In genomic region chr5:91962639-91963440, GRCm38 (mm10) we compare ENCODE assay signal across 8 mouse cellular contexts. TPM values are rescaled to one million over a fixed set of nuclear protein-coding genes. Genes with fewer than 3 reads are reported as not detected.
DNase-seq lines count a peak whose midpoint lies in the region; ATAC-seq and TF ChIP-seq lines count a peak whose summit lies in the region.

TSS of gene Rchy1 (minus strand) at chr5:91963068.

- peak; percentile 86 to 91 for DNase-seq in gastrocnemius, adult 8-10 months (ENCODE audit: low spot score in 2 of 2)
- peak; percentile 71 for DNase-seq in hindlimb bud, embryonic 11.5 days (ENCODE audit: extremely low spot score, low read depth, low spot score)
- DNase-seq in left cerebral cortex, adult 8-10 months (ENCODE audit: low spot score in 2 of 2) = peak; percentile 82 to 93
- DNase-seq in right cerebral cortex, postnatal 10 days (ENCODE audit: low spot score in 2 of 2) = peak; percentile 93 to 96
- peak; percentile 93 for DNase-seq in urinary bladder, postnatal 25 days (ENCODE audit: low spot score)

- peaks cover 36% of the 10 kb centered on the region for H3K36me3 ChIP-seq in megakaryocyte, embryonic 14.5 days (replicated peaks; ENCODE audit: low read length)

- TF ChIP-seq CTCF in cortical plate, adult 2 months (IDR thresholded peaks at IDR 0.05; ENCODE audit: extremely low read depth, insufficient read depth, low read length) = no peak

- peak within 1 kb of the TSS; percentile 99 for H3K4me3 ChIP-seq in cortical plate, adult 2 months (ENCODE audit: insufficient read depth, low read length)
- H3K4me3 ChIP-seq in megakaryocyte, embryonic 14.5 days (replicated peaks) = peak within 1 kb of the TSS; percentile 99

- no peaks in the 10 kb centered on the region for H3K9me3 ChIP-seq in megakaryocyte, embryonic 14.5 days

- H3K27ac ChIP-seq in cortical plate, adult 2 months (ENCODE audit: insufficient read depth, low read length) = peak within 1 kb of the TSS; percentile 85

- peak; percentile 79 for TF ChIP-seq POLR2A in cortical plate, adult 2 months (IDR thresholded peaks at IDR 0.05; ENCODE audit: extremely low read depth, insufficient read depth, low read length)

- peak; percentile 83 for ATAC-seq in activated CD4-positive, CD25-positive, alpha-beta regulatory T cell, adult 4 months

- no peaks in the 10 kb centered on the region for H3K27me3 ChIP-seq in megakaryocyte, embryonic 14.5 days (replicated peaks)

- H3K4me1 ChIP-seq in cortical plate, adult 2 months (ENCODE audit: control insufficient read depth, insufficient read depth, low read length) = peaks cover 3% of the 10 kb centered on the region; the same call in 1 of the 2 replicates
- H3K4me1 ChIP-seq in megakaryocyte, embryonic 14.5 days = peaks cover 41% of the 10 kb centered on the region

RNA-seq across cellular contexts. Expression of gene Rchy1, which starts in this region (rescaled TPM):
- polyA plus RNA-seq in activated CD4-positive, CD25-positive, alpha-beta regulatory T cell, adult 4 months (2017; shearing (Covaris generic)) = 10 to 100 TPM; 73.3 to 92.6 TPM
- polyA plus RNA-seq in cortical plate, adult 2 months (2012; rRNA removed) = 43.8 and 45.5 TPM in 2 replicates
- 10 to 100 TPM; 28.4 to 32.2 (median 29.0) TPM for total RNA-seq in gastrocnemius, adult 8-10 months (2022)
- total RNA-seq in left cerebral cortex, adult 8-10 months (2022) = 10 to 100 TPM; 34.6 to 40.1 (median 38.1) TPM
- 7.7 TPM in 1 of 2 replicates, not detected in the other for polyA plus RNA-seq in megakaryocyte, embryonic 14.5 days (2012; ENCODE audit: insufficient read depth, low replicate concordance)

Comparison
In these comparisons a context has a peak if more than half of its experiments do, and no peak if none do; other contexts are left out.
1. Peak in every context shown above with its lines: DNase-seq, ATAC-seq, H3K4me3 ChIP-seq and H3K27ac ChIP-seq.